Mouse (Mus musculus) subcutaneous adipose tissue, adult 2 months (tissue): Measurements from ENCODE around the gene Tmem14c. TPM values are rescaled to one million over a fixed set of nuclear protein-coding genes. Genes with fewer than 3 reads are reported as not detected.

ENCODE experiments used
- polyA plus RNA-seq: library from polyadenylated mRNA; depleted of rRNA; stranded (reverse); fragments of >200 nt; gene quantifications from 2 replicates; pipeline ENCODE4 v1.2.3, GENCODE M21; 2012; ENCODE audit warnings: low replicate concordance; rRNA removed

The Tmem14c gene
- polyA plus RNA-seq: 134 and 145 TPM in 2 replicates

DNA sequence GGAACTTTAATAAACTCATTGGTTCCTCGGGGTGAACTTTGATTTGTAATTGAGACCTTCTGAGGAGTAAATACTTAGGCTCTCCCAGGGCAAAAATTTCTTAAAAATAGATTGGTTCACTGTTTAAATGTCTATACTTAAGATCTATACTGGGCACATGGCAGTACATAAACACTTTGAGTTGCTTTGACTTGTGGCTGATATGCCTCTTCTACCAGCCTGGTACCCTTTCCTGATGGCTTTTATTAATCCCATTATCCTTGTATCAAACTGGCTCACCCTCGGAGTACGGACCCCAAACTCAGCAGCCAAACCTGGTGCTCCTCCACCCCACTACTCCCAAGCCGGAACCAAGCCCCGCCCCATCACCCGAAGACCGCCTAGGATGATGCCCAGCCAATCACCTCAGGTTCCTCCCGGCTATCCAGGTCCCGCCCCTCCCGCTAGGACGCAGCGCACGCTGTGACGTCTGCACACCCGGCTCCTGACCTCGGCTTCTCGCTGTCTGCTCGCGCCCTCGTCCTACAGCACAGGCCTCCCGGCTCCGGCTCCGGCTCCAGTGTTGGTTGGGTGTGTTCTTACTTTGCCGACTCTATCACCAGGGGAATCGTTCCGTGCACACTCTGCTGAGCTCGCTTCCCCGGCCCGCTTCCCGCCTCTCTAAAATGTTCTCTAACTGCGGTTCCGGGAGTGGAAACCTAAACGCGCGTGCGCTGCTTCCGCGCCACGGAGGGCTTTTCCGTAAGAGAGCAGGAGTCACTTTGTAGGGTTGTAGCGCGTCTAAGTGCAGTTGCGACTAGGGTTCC is at the start of gene Tmem14c:
Gene Tmem14c, plus strand, starts transcription at position 464 of the 806 bp plus-strand sequence.

DNA sequence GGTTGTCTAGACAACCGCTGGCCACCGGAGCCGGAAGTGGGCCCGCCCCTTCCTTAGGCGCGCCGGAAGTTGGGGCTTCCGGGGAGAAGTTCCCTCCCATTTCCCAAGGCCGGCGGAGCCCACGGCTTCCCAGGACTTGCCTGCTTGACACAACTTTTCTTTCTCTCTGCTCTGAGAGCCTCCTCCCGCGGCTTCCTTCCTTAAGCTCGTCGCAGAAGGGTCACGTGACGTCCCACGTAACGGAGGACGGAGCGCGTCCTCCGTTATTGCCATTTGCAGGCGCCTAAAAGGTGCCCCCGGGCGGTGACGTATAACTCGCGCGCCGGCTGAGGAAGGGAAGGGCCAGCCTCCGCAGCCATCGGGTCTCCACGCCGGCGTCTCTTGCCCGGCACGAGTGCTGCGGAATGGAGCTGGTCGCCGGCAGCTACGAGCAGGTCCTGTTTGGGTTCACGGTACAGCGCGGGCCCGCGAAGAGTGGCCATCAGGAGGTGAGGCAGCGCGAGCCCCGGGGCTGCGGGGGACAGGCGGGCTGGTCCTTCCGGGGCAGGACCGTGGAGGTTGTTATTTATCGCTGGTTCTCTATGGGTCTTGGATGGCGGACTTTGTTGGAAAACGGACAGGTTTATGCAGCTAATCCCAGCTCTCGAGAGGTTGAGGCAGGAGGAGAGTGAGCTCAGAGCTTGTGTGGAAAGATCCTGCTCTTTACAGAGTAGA is 15.0 kb upstream of the Tmem14c start, which contains the start of gene Pak1ip1:
Gene Pak1ip1, plus strand, starts transcription at position 98 of the 714 bp plus-strand sequence.

Other genes starting within 250 kb of the Tmem14c start
- 7.2 and 13.5 TPM in 2 replicates for gene Gcnt2, start 156.5 kb upstream of the Tmem14c start, polyA plus RNA-seq
- gene Pak1ip1, start 15.3 kb upstream of the Tmem14c start, polyA plus RNA-seq: 43.1 and 50.3 TPM in 2 replicates
- gene Mak, start 63.4 kb downstream of the Tmem14c start, polyA plus RNA-seq: 0.12 TPM in 1 of 2 replicates, not detected in the other
- not detected in 2 replicates for gene Gcm2, start 94.7 kb downstream of the Tmem14c start, polyA plus RNA-seq
- gene Sycp2l, start 98.0 kb downstream of the Tmem14c start, polyA plus RNA-seq: not detected in 2 replicates
- gene Elovl2, start 204.1 kb downstream of the Tmem14c start, polyA plus RNA-seq: 0.07 and 0.26 TPM in 2 replicates
- gene Smim13, start 233.6 kb downstream of the Tmem14c start, polyA plus RNA-seq: 5.0 and 8.1 TPM in 2 replicates